In the genomic region with DNA sequence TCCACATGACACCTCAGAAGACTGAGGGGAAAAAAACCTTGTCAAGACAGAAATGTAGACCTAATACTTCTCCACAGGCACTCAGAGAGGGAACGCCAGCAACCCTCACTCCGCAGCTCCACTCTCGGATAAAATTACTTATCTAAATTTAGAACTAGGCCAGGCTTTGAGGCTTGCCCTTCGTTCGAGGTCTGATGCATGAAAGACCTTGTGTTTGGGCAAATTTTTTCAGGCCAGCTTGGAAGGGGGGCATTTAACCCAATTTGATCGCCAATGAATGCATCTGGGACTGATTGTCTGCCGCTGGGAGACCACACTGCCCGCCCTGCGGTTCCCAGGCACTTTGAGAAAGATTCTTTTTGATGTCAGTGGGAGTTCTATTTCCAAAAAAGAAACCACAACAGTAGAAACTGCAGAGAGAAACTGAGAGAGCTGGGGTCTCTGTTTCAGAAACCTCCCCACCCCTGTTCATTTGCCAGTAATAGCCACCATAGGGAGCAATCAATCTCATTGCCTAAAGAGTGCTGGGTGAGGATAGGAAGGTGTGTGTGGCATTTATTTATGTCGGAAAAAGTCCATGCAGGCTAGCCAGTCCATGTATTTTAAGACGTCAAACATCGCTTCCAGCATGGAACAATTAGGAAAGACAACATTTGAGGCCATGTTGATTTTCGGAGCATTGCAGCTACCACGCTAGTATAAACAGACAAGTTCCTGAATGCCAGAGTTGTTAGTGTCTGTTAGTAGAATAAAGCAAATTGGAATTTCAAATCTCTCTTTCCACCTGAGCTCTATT, we compare ENCODE assay signal across 9 mouse cellular contexts.
DNase-seq lines count a peak whose midpoint lies in the region; ATAC-seq and TF ChIP-seq lines count a peak whose summit lies in the region.
"Had no signal": no experiment of that assay in that cellular context is flagged by ENCODE, and none has a peak within 500 bp of the region (broad histone marks: within the 10 kb centered on the region; RNA-seq: fewer than 3 reads in every experiment).

No protein-coding gene starts in this region.

- no peak overlapping the region for H3K4me3 ChIP-seq in neural tube, embryonic 15.5 days (replicated peaks)
- no peak overlapping the region for H3K4me3 ChIP-seq in forebrain, postnatal 0 days (ENCODE audit: low read depth, low read length)
- no peak overlapping the region for H3K4me3 ChIP-seq in lung, postnatal 0 days (ENCODE audit: low read depth, low read length)
- H3K4me3 ChIP-seq: megakaryocyte, embryonic 14.5 days had no signal

- H3K9me3 ChIP-seq in neural tube, embryonic 15.5 days (replicated peaks) = no peaks in the 10 kb centered on the region
- no peaks in the 10 kb centered on the region for H3K9me3 ChIP-seq in forebrain, postnatal 0 days (ENCODE audit: low read length)
- H3K9me3 ChIP-seq in lung, postnatal 0 days (ENCODE audit: low read length) = no peaks in the 10 kb centered on the region

- no peak overlapping the region for H3K9ac ChIP-seq in neural tube, embryonic 15.5 days (replicated peaks)
- H3K9ac ChIP-seq in forebrain, postnatal 0 days = no peak overlapping the region
- H3K9ac ChIP-seq in lung, postnatal 0 days (replicated peaks; ENCODE audit: low read depth) = no peak overlapping the region

- no peaks in the 10 kb centered on the region for H3K27me3 ChIP-seq in neural tube, embryonic 15.5 days (replicated peaks)
- no peaks in the 10 kb centered on the region for H3K27me3 ChIP-seq in forebrain, postnatal 0 days (ENCODE audit: insufficient read depth, low read length)
- no peaks in the 10 kb centered on the region for H3K27me3 ChIP-seq in lung, postnatal 0 days (replicated peaks; ENCODE audit: insufficient read depth, low read length)
- H3K27me3 ChIP-seq: megakaryocyte, embryonic 14.5 days had no signal

- peak; percentile 19 for DNase-seq in neural tube, embryonic 10.5 days (ENCODE audit: extremely low spot score, low spot score)
- DNase-seq in forebrain, postnatal 0 days = peak; percentile 57
- DNase-seq in layer of hippocampus, adult 8-10 months (ENCODE audit: low spot score in 2 of 2) = peak; percentile 40 to 74
- peak; percentile 24 to 46 for DNase-seq in right cerebral cortex, adult 2 months (ENCODE audit: low spot score in 2 of 2)
- no peak for DNase-seq in lung, postnatal 0 days (ENCODE audit: low spot score)
- no peak for DNase-seq in natural killer cell, adult 2 months (ENCODE audit: low spot score in 2 of 2)
- DNase-seq in ovary, postnatal 36 days (ENCODE audit: low spot score) = no peak

- TF ChIP-seq EP300 in lung, postnatal 0 days (IDR thresholded peaks at IDR 0.05) = no peak

- ATAC-seq in neural tube, embryonic 15.5 days (ENCODE audit: low FRiP score) = no peak
- ATAC-seq in forebrain, postnatal 0 days = peak; percentile 29; the same call in 1 of the 2 replicates
- no peak for ATAC-seq in lung, postnatal 0 days

- H3K36me3 ChIP-seq in neural tube, embryonic 15.5 days = no peaks in the 10 kb centered on the region
- no peaks in the 10 kb centered on the region for H3K36me3 ChIP-seq in forebrain, postnatal 0 days (ENCODE audit: insufficient read depth)
- no peaks in the 10 kb centered on the region for H3K36me3 ChIP-seq in lung, postnatal 0 days (ENCODE audit: insufficient read depth, low read length)

- H3K4me2 ChIP-seq in neural tube, embryonic 15.5 days = no peak overlapping the region
- H3K4me2 ChIP-seq in forebrain, postnatal 0 days (ENCODE audit: low read depth) = no peak overlapping the region
- no peak overlapping the region for H3K4me2 ChIP-seq in lung, postnatal 0 days (replicated peaks; ENCODE audit: low read depth, low read length)

- no peak for TF ChIP-seq CTCF in forebrain, postnatal 0 days (IDR thresholded peaks at IDR 0.05; ENCODE audit: low read depth)
- no peak for TF ChIP-seq CTCF in lung, postnatal 0 days (IDR thresholded peaks at IDR 0.05)

- peaks cover 3% of the 10 kb centered on the region; the same call in 1 of the 2 replicates for H3K4me1 ChIP-seq in neural tube, embryonic 15.5 days
- H3K4me1 ChIP-seq in forebrain, postnatal 0 days (ENCODE audit: insufficient read depth) = peaks cover 8% of the 10 kb centered on the region; the same call in 1 of the 2 replicates
- H3K4me1 ChIP-seq in lung, postnatal 0 days (ENCODE audit: insufficient read depth, low read depth, low read length) = no peaks in the 10 kb centered on the region
- H3K4me1 ChIP-seq: megakaryocyte, embryonic 14.5 days had no signal

- WGBS in neural tube, embryonic 15.5 days = 50% methylated on average over 14 of the region's 14 CpGs
- 21% methylated on average over 14 of the region's 14 CpGs for WGBS in forebrain, postnatal 0 days
- 61% methylated on average over 14 of the region's 14 CpGs for WGBS in lung, postnatal 0 days

- no peak overlapping the region for H3K27ac ChIP-seq in neural tube, embryonic 15.5 days (replicated peaks)
- no peak overlapping the region for H3K27ac ChIP-seq in forebrain, postnatal 0 days (ENCODE audit: low read depth, low read length)
- no peak overlapping the region for H3K27ac ChIP-seq in lung, postnatal 0 days (ENCODE audit: low read length)

Comparison
In these comparisons a context has a peak if more than half of its experiments do, and no peak if none do; other contexts are left out.
1. DNase-seq: peak in neural tube, embryonic 10.5 days (single experiment), forebrain, postnatal 0 days (single experiment), layer of hippocampus, adult 8-10 months (2 of 2) and right cerebral cortex, adult 2 months (2 of 2); none in lung, postnatal 0 days (single experiment), natural killer cell, adult 2 months (0 of 2) and ovary, postnatal 36 days (single experiment).